ENCODE assay signal across 22 mouse cellular contexts in the genomic region with DNA sequence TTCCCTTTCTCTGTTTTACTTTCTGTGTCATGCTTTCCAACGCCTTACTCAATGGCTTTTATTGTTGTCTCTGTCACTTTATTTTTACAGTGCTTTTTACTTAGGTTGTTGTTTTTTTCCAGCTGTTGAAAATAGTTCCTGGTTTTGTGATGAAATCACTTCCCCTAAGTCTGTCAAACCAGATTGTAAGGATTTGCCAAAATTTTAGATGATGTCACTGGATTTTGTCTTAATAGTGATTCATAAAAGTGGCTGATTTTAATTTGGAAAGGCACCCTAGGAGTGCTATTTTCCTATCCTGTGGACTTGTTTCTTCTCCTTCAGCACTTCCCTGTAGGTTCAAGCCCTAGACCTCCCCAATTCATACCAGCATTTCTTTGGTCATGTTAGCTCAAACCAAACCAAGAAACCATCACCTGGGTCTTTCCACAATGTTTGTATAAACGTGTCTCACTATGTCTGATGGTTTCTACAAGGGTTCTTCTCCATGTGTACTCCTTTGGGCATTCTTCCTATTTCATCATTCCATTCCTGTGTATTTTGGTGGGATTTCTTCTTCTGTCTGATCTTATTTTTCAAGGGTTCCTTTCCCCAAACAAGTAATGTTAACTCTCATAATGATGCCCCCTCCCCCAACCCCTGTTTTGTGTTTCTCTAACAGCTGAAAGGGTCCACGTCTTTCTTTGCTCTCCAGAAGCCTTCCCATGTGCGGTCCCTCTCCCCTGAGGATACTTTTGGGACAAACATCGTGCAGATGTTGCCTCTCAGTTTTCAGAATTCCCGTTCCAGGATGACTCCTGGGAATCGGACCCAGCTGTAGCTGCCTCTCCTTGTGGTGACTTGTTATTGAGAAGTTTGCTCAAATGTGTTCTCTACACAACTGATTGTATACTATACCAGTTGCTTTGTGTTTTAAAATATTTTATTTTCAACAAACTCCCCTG.
DNase-seq lines count a peak whose midpoint lies in the region; ATAC-seq and TF ChIP-seq lines count a peak whose summit lies in the region.
"Had no signal": no experiment of that assay in that cellular context is flagged by ENCODE, and none has a peak within 500 bp of the region (broad histone marks: within the 10 kb centered on the region; RNA-seq: fewer than 3 reads in every experiment).

No protein-coding gene starts in this region.

- no peak for TF ChIP-seq CTCF in heart, postnatal 0 days (IDR thresholded peaks at IDR 0.05; ENCODE audit: low read depth)

- H3K36me3 ChIP-seq in heart, postnatal 0 days (replicated peaks; ENCODE audit: control insufficient read depth, insufficient read depth, low read length) = no peaks in the 10 kb centered on the region
- H3K36me3 ChIP-seq: hindbrain, embryonic 12.5 days had no signal

- no peak overlapping the region for H3K4me2 ChIP-seq in heart, postnatal 0 days (ENCODE audit: low read depth, low read length)
- H3K4me2 ChIP-seq: hindbrain, embryonic 12.5 days; midbrain, embryonic 11.5 days had no signal

- no peaks in the 10 kb centered on the region for H3K4me1 ChIP-seq in heart, postnatal 0 days (ENCODE audit: control insufficient read depth, insufficient read depth)
- H3K4me1 ChIP-seq: hindbrain, embryonic 12.5 days had no signal

- no peaks in the 10 kb centered on the region for H3K27me3 ChIP-seq in heart, postnatal 0 days (ENCODE audit: control insufficient read depth, insufficient read depth, low read length)
- H3K27me3 ChIP-seq: hindbrain, embryonic 12.5 days; Patski had no signal

- 57% methylated on average over 7 of the region's 7 CpGs for WGBS in heart, postnatal 0 days

- H3K9me3 ChIP-seq in heart, postnatal 0 days (replicated peaks; ENCODE audit: control insufficient read depth, low read length) = no peaks in the 10 kb centered on the region
- H3K9me3 ChIP-seq: hindbrain, embryonic 12.5 days had no signal

- 0 out of 2 replicates have a peak, but pooled peaks have one; percentile 47 for ATAC-seq in heart, postnatal 0 days (ENCODE audit: insufficient read depth, low read depth)
- ATAC-seq: forebrain, embryonic 16.5 days; lung, postnatal 0 days; Patski had no signal

- no peak overlapping the region for H3K9ac ChIP-seq in heart, postnatal 0 days (replicated peaks; ENCODE audit: low read depth, low read length)
- H3K9ac ChIP-seq: hindbrain, embryonic 12.5 days had no signal

- TF ChIP-seq EP300 in heart, postnatal 0 days (IDR thresholded peaks at IDR 0.05; ENCODE audit: low read depth) = no peak

- peak; percentile 15 to 16 for DNase-seq in kidney, postnatal 4 days
- no peak for DNase-seq in kidney, adult 9 months
- peak; percentile 18 for DNase-seq in gastrocnemius, postnatal 10 days
- peak; percentile 27 for DNase-seq in heart, postnatal 0 days (ENCODE audit: low spot score)
- DNase-seq in skeletal muscle tissue, adult 2 months (ENCODE audit: low read depth, low spot score) = peak; percentile 76
- no peak for DNase-seq in urinary bladder, postnatal 4 days (ENCODE audit: low spot score in 2 of 2)
- no peak for DNase-seq in left cerebral cortex, adult 18-20 months (ENCODE audit: low spot score in 2 of 2)
- no peak for DNase-seq in frontal cortex, postnatal 14 days (ENCODE audit: low spot score in 2 of 2)
- DNase-seq: adrenal gland, postnatal 14 days; cerebellum, adult 11-12 months; cerebellum, postnatal 25 days; embryo, embryonic 11 days; kidney, adult 2 months; liver; retina, postnatal 1 day; right cerebral cortex, postnatal 4 days; thymus, postnatal 25 days had no signal

- H3K4me3 ChIP-seq in heart, postnatal 0 days (ENCODE audit: low read depth, low read length) = no peak overlapping the region
- H3K4me3 ChIP-seq: hindbrain, embryonic 12.5 days had no signal

- peak overlapping the region; percentile 11 for H3K27ac ChIP-seq in heart, postnatal 0 days (ENCODE audit: low read depth)
- H3K27ac ChIP-seq: hindbrain, embryonic 12.5 days had no signal

Comparison
In these comparisons a context has a peak if more than half of its experiments do, and no peak if none do; other contexts are left out.
1. DNase-seq: peak in kidney, postnatal 4 days (2 of 2), gastrocnemius, postnatal 10 days (single experiment), heart, postnatal 0 days (single experiment) and skeletal muscle tissue, adult 2 months (single experiment); none in kidney, adult 9 months (single experiment), urinary bladder, postnatal 4 days (0 of 2), left cerebral cortex, adult 18-20 months (0 of 2) and frontal cortex, postnatal 14 days (0 of 2).